Mouse (Mus musculus) heart, embryonic 11.5 days (tissue): ENCODE results near the gene Mettl13. TPM values are rescaled to one million over a fixed set of nuclear protein-coding genes. Genes with fewer than 3 reads are reported as not detected.

Experiments used
- ATAC-seq: fragments of 200-750 bp; cut with Nextera tagmentation; replicated peaks from 2 replicates; pipeline ENCODE4 v1.8.0; 2017; ENCODE audit warnings: moderate library complexity; ENCODE audit not compliant: insufficient number of reproducible peaks, low FRiP score, low TSS enrichment
- H3K27ac ChIP-seq: fragments of 300-500 bp; sonication (generic); 2 replicates; pipeline ENCODE4 v1.5.1; 2014; ENCODE audit warnings: mild to moderate bottlenecking, low read depth, low read length
- H3K27me3 ChIP-seq: fragments of 300-500 bp; sonication (generic); 2 replicates; pipeline ENCODE4 v1.6.1; 2014; ENCODE audit warnings: mild to moderate bottlenecking, low read length, mixed read lengths; ENCODE audit not compliant: control insufficient read depth, insufficient read depth
- H3K36me3 ChIP-seq: fragments of 300-500 bp; sonication (generic); 2 replicates; pipeline ENCODE4 v1.6.1; 2014; ENCODE audit warnings: mild to moderate bottlenecking, low read length, moderate library complexity, mixed read lengths; ENCODE audit not compliant: control insufficient read depth, insufficient read depth
- H3K4me1 ChIP-seq: fragments of 300-500 bp; sonication (generic); 2 replicates; pipeline ENCODE4 v1.6.1; 2014; ENCODE audit warnings: low read length; ENCODE audit not compliant: control insufficient read depth, insufficient read depth
- H3K4me2 ChIP-seq: fragments of 300-500 bp; sonication (generic); 2 replicates; pipeline ENCODE4 v1.6.1; 2014; ENCODE audit warnings: mild to moderate bottlenecking, moderate library complexity
- H3K4me3 ChIP-seq: fragments of 300-500 bp; sonication (generic); 2 replicates; pipeline ENCODE4 v1.5.1; 2014; ENCODE audit warnings: low read depth, low read length
- H3K9ac ChIP-seq: fragments of 300-500 bp; sonication (generic); 2 replicates; pipeline ENCODE4 v1.6.1; 2014; ENCODE audit warnings: mild to moderate bottlenecking, low read depth, low read length, moderate library complexity
- H3K9me3 ChIP-seq: fragments of 300-500 bp; sonication (generic); replicated peaks from 2 replicates; pipeline ENCODE4 v1.6.1; 2016; ENCODE audit warnings: low read length; ENCODE audit not compliant: control insufficient read depth
- WGBS: fragments of 180-500 bp; shearing (Covaris S2); extraction: QIAGEN DNeasy Blood & Tissue Kit; methylation state at CpG from one replicate; pipeline ENCODE4 v1.1.7; 2014; ENCODE audit not compliant: insufficient replicate concordance; 5-methylcytosine and 5-hydroxymethylcytosine counted together
- polyA plus RNA-seq: library from polyadenylated mRNA; unstranded; fragments of >200 nt; fragmentation: Nextera tagmentation; extraction: Ambion mirVana; gene quantifications from 2 replicates; pipeline ENCODE4 v1.2.1, GENCODE M21; 2014

Gene Mettl13
- polyA plus RNA-seq, 1 experiment from 2014 or later: 8.1 TPM

DNA sequence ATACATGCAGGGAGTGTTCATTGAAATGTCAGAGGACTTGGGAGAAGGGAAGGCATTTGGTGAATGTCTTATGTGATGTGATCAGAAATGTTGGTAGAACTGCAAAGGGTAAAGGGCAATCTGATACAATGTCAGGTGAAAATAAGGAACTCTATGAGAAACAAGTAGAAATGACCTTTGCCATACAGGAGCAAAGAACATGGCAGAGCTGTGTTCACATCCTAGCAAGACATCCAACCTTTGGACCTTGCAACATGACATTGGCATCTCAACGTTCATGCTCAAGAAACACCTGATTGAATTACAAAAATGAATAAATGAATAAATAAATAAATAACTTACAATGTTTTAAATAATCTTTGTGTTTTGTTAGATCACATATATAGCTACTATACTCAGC is 33.2 kb downstream of the Mettl13 start:
- Histone ChIP-seq H3K27ac (no peak overlapping the region), H3K36me3 (no peaks in the 10 kb centered on the region), H3K27me3 (no peaks in the 10 kb centered on the region), H3K9me3 (no peaks in the 10 kb centered on the region), H3K4me1 (no peaks in the 10 kb centered on the region), H3K4me2 (no peak overlapping the region), H3K4me3 (no peak overlapping the region), H3K9ac (no peak overlapping the region)
- ATAC-seq: no peak
- 74% methylated on average over 1 of the region's 1 CpGs for WGBS

GRCm38 (mm10) chr1:162510013-162510356 is 38.4 kb downstream of the Mettl13 start:
- no peak for ATAC-seq
- no peak overlapping the region for H3K4me3 ChIP-seq
- 50% methylated on average over 2 of the region's 2 CpGs for WGBS
- H3K36me3 ChIP-seq: no peaks in the 10 kb centered on the region
- no peaks in the 10 kb centered on the region for H3K27me3 ChIP-seq
- 0 out of 2 replicates have a peak, but pooled peaks cover 4% of the 10 kb centered on the region for H3K4me1 ChIP-seq
- no peak overlapping the region for H3K4me2 ChIP-seq
- H3K9ac ChIP-seq: no peak overlapping the region
- no peaks in the 10 kb centered on the region for H3K9me3 ChIP-seq
- no peak overlapping the region for H3K27ac ChIP-seq

DNA sequence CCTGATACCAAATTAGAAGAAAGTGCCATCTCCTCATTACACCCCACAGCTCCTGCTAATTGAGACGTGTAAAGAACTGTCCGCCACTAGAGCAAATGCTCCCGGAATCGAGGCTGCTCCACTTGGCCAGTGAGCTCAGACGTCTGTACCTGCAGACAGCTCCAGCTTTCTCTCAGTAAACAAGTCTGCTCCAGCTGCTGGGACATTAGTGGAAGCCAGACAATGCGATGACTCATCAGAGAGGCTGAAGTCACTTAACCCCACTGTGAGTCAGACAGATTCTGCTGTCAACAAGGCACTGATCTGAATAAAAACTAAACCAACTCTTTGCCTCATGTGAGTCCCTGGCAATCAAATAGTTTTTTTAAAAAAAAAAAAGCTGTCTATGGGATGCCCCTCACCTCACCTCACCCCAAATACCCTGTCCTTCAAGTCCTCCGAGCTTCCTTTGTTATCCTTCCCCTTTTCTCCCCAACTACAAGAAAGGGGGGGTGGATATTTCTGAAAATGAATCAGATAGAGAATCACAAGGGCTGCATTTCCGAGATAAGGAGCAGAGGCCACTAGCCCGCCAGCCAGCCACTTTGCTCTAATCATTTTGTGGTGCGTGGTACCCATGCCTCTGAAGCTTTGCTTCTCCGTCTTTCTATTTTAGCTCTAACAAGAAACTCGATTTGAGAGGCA is 38.9 kb downstream of the Mettl13 start:
- no peak overlapping the region for H3K4me3 ChIP-seq
- H3K36me3 ChIP-seq: no peaks in the 10 kb centered on the region
- H3K9me3 ChIP-seq: no peaks in the 10 kb centered on the region
- H3K27ac ChIP-seq: no peak overlapping the region
- no peak overlapping the region for H3K4me2 ChIP-seq
- no peaks in the 10 kb centered on the region for H3K27me3 ChIP-seq
- 0 out of 2 replicates have a peak, but pooled peaks cover 4% of the 10 kb centered on the region for H3K4me1 ChIP-seq
- H3K9ac ChIP-seq: no peak overlapping the region
- WGBS: 25% methylated on average over 12 of the region's 12 CpGs
- ATAC-seq: 0 out of 2 replicates have a peak, but pooled peaks have one; percentile 55

- ATAC-seq: no peak
- no peak overlapping the region for H3K4me3 ChIP-seq
- 58% methylated on average over 4 of the region's 4 CpGs for WGBS
Observed at GRCm38 (mm10) chr1:162508211-162509005, 39.9 kb downstream of the Mettl13 start.

GRCm38 (mm10) chr1:162506516-162506915 is 41.8 kb downstream of the Mettl13 start:
- Histone ChIP-seq H3K4me1 (0 out of 2 replicates have a peak, but pooled peaks cover 4% of the 10 kb centered on the region), H3K9ac (no peak overlapping the region), H3K36me3 (no peaks in the 10 kb centered on the region), H3K27ac (no peak overlapping the region), H3K4me2 (no peak overlapping the region), H3K27me3 (no peaks in the 10 kb centered on the region), H3K9me3 (no peaks in the 10 kb centered on the region), H3K4me3 (no peak overlapping the region)
- 79% methylated on average over 4 of the region's 4 CpGs for WGBS
- no peak for ATAC-seq

More at GRCm38 (mm10) chr1:162508211-162509005, 39.9 kb downstream of the Mettl13 start:
- no peaks in the 10 kb centered on the region for H3K9me3 ChIP-seq
- H3K9ac ChIP-seq: no peak overlapping the region
- H3K4me1 ChIP-seq: 0 out of 2 replicates have a peak, but pooled peaks cover 4% of the 10 kb centered on the region
- H3K27ac ChIP-seq: no peak overlapping the region
- no peak overlapping the region for H3K4me2 ChIP-seq
- no peaks in the 10 kb centered on the region for H3K36me3 ChIP-seq
- H3K27me3 ChIP-seq: no peaks in the 10 kb centered on the region

DNA sequence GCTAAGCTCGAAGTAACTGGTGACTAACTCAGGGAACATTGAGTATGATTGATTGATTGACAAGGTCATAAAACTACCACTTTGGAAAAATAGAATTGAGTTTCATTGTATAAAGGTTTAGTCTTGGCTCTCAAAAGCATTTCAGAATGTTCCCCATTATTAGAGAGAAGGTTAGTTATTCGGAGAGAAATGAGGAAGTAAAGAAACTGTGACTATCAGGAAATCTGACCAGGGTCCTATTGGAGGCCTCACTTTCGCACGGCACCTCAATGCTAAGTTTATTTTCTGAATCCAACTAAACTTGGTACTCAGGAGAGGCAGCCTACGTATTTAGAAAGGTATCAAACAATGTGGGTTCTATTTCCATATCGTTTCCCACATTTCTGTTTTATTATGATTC is 42.7 kb downstream of the Mettl13 start:
- WGBS: 74% methylated on average over 6 of the region's 6 CpGs
- ATAC-seq: no peak

More for the DNA sequence above, 42.7 kb downstream of the Mettl13 start:
- H3K27ac ChIP-seq: no peak overlapping the region
- 0 out of 2 replicates have a peak, but pooled peaks cover 4% of the 10 kb centered on the region for H3K4me1 ChIP-seq
- H3K4me3 ChIP-seq: no peak overlapping the region
- no peak overlapping the region for H3K4me2 ChIP-seq
- H3K9me3 ChIP-seq: no peaks in the 10 kb centered on the region
- H3K9ac ChIP-seq: no peak overlapping the region
- H3K36me3 ChIP-seq: no peaks in the 10 kb centered on the region
- no peaks in the 10 kb centered on the region for H3K27me3 ChIP-seq

Other genes starting within 250 kb of the Mettl13 start
- 1.5 and 2.3 TPM in 2 replicates for gene Dnm3, start 70.5 kb downstream of the Mettl13 start, polyA plus RNA-seq
- 37.7 and 39.9 TPM in 2 replicates for gene Vamp4, start 22.0 kb upstream of the Mettl13 start, polyA plus RNA-seq
- not detected in 2 replicates for gene Myoc, start 90.6 kb upstream of the Mettl13 start, polyA plus RNA-seq
- not detected in 2 replicates for gene Myocos, start 109.7 kb upstream of the Mettl13 start, polyA plus RNA-seq
- 84.2 and 109 TPM in 2 replicates for gene Prrc2c, start 192.0 kb upstream of the Mettl13 start, polyA plus RNA-seq